Mouse (Mus musculus): Measurements from ENCODE around the gene 1700047I17Rik2. TPM values are rescaled to one million over a fixed set of nuclear protein-coding genes. Genes with fewer than 3 reads are reported as not detected.
"Not testable (repeated sequence)": the region's sequence is repeated elsewhere in the genome, so short reads cannot be mapped to it uniquely, and the experiment has no call there.

Gene 1700047I17Rik2
- polyA plus RNA-seq (2012) = not detected in 2 replicates

DNA sequence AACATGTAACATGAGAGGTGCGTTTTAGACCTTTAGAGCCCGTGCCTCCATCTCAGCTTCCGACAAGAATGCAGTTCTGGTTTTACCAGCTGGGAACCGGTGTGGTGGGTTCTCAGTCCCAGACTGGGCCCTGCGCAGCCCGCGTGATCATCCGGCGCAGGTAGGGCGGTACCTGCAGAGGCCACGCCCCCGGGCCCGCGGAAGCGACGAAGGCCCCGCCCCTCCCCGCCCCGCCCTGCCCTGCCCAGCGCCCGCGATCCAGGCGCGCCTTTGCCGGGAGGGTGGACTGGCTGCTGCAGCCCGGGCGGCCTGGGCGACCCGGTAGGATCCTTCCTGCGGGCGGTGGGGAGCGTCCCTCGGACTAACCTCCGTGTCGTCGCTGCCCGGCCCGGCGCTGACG is at the start of gene 1700047I17Rik2:
TSS of gene 1700047I17Rik2 (plus strand) at position 287 of the 400 bp plus-strand sequence.
- not testable (repeated sequence) for TF ChIP-seq GATA1 (IDR thresholded peaks at IDR 0.05; ENCODE audit: low read length)

DNA sequence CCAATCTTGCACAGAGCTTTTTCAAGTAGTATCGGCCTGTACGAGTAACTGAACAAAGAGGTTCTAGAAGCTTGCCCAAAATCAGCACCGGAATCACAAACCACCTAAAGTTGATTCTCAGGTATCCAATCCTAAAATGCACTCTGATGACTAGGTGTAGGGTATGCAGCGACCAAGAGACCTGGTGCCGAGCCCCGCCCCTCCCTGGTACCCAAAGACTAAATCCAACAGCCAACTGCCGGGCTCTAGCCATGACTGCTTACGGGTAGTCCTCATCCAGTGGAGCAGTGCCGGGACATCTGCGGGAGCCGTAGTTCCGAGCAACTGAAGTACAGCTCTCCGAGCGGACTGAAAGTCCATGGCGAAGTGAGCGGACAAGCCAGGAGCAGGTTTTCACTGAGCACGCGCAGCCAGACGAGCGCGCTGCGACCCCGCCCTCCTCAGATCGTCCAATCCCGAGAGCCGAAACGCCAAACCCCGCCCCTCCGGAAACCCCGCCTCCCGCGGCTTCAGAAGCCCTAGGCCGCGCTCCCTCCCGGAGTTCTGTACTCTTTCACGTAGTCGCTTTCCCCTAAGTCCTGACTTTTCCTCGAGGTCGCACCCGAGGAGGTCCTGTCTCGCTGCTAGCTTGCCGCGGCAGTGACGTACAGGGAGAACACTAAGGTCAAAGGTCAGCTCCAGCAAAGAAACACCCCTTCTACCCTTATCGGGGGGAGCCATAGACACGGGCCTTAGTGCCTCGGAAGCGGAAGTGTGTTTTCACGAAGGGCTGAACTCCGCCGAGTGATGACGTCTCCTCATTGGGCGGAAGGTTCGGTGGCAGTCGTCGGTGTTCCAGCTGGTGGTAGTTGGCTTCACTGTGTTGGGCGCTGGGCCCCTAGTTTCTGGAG is 44.6 kb upstream of the 1700047I17Rik2 start, which contains the start of gene Srp54b:
TSS of gene Srp54b (plus strand) at position 546 of the 890 bp plus-strand sequence.
- not testable (repeated sequence) for TF ChIP-seq GATA1 (IDR thresholded peaks at IDR 0.05; ENCODE audit: low read length)

DNA sequence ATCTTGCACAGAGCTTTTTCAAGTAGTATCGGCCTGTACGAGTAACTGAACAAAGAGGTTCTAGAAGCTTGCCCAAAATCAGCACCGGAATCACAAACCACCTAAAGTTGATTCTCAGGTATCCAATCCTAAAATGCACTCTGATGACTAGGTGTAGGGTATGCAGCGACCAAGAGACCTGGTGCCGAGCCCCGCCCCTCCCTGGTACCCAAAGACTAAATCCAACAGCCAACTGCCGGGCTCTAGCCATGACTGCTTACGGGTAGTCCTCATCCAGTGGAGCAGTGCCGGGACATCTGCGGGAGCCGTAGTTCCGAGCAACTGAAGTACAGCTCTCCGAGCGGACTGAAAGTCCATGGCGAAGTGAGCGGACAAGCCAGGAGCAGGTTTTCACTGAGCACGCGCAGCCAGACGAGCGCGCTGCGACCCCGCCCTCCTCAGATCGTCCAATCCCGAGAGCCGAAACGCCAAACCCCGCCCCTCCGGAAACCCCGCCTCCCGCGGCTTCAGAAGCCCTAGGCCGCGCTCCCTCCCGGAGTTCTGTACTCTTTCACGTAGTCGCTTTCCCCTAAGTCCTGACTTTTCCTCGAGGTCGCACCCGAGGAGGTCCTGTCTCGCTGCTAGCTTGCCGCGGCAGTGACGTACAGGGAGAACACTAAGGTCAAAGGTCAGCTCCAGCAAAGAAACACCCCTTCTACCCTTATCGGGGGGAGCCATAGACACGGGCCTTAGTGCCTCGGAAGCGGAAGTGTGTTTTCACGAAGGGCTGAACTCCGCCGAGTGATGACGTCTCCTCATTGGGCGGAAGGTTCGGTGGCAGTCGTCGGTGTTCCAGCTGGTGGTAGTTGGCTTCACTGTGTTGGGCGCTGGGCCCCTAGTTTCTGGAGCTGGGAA is 30.5 kb downstream of the 1700047I17Rik2 start, which contains the start of gene Srp54c:
TSS of gene Srp54c (plus strand) at position 543 of the 894 bp plus-strand sequence.
- not testable (repeated sequence) for TF ChIP-seq GATA1 (IDR thresholded peaks at IDR 0.05; ENCODE audit: low read length)

Other genes starting within 250 kb of the 1700047I17Rik2 start
- 0.99 TPM in 1 of 2 replicates, not detected in the other for gene Gm20403, start 213.1 kb upstream of the 1700047I17Rik2 start, polyA plus RNA-seq (2012)
- gene Baz1a, start 185.2 kb upstream of the 1700047I17Rik2 start, polyA plus RNA-seq (2012) = 26.2 and 31.0 TPM in 2 replicates
- 0.54 and 0.69 TPM in 2 replicates for gene 2700097O09Rik, start 119.5 kb upstream of the 1700047I17Rik2 start, polyA plus RNA-seq (2012)
- 32.2 and 38.7 TPM in 2 replicates for gene Srp54a, start 119.3 kb upstream of the 1700047I17Rik2 start, polyA plus RNA-seq (2012)
- 8.3 and 12.5 TPM in 2 replicates for gene Fam177a, start 75.1 kb upstream of the 1700047I17Rik2 start, polyA plus RNA-seq (2012)
- 63.1 and 101 TPM in 2 replicates for gene Srp54b, start 44.5 kb upstream of the 1700047I17Rik2 start, polyA plus RNA-seq (2012)
- gene Srp54c, start 30.6 kb downstream of the 1700047I17Rik2 start, polyA plus RNA-seq (2012) = 0.48 and 0.64 TPM in 2 replicates
- gene 1110008L16Rik, start 100.0 kb downstream of the 1700047I17Rik2 start, polyA plus RNA-seq (2012) = 1.0 and 1.5 TPM in 2 replicates
- 0.78 and 0.85 TPM in 2 replicates for gene Ppp2r3c, start 103.4 kb downstream of the 1700047I17Rik2 start, polyA plus RNA-seq (2012)
- 12.2 and 18.9 TPM in 2 replicates for gene Psma6, start 184.6 kb downstream of the 1700047I17Rik2 start, polyA plus RNA-seq (2012)

Data from G1E-ER4 (cell line).